In genomic region chr1:194587956-194588668, GRCm38 (mm10) we compare ENCODE assay signal across 8 mouse cellular contexts. TPM values are rescaled to one million over a fixed set of nuclear protein-coding genes. Genes with fewer than 3 reads are reported as not detected.
DNase-seq lines count a peak whose midpoint lies in the region; ATAC-seq and TF ChIP-seq lines count a peak whose summit lies in the region.

No protein-coding gene starts in this region.

- H3K9ac ChIP-seq in hindbrain, embryonic 14.5 days, result no peak overlapping the region
- H3K9ac ChIP-seq in hindbrain, postnatal 0 days (replicated peaks; ENCODE audit: low read length), result no peak overlapping the region
- H3K9ac ChIP-seq in midbrain, embryonic 14.5 days (replicated peaks; ENCODE audit: low read length), result no peak overlapping the region
- no peak overlapping the region for H3K9ac ChIP-seq in midbrain, embryonic 16.5 days (ENCODE audit: low read depth, low read length)
- H3K9ac ChIP-seq in neural tube, embryonic 14.5 days (replicated peaks; ENCODE audit: low read depth, low read length), result no peak overlapping the region

- no peak overlapping the region for H3K4me2 ChIP-seq in hindbrain, embryonic 14.5 days (replicated peaks)
- no peak overlapping the region for H3K4me2 ChIP-seq in hindbrain, postnatal 0 days (ENCODE audit: low read depth, low read length)
- H3K4me2 ChIP-seq in midbrain, embryonic 14.5 days (ENCODE audit: low read length), result no peak overlapping the region
- no peak overlapping the region for H3K4me2 ChIP-seq in midbrain, embryonic 16.5 days (ENCODE audit: low read length)
- H3K4me2 ChIP-seq in neural tube, embryonic 14.5 days (ENCODE audit: low read depth, low read length), result no peak overlapping the region

- no peaks in the 10 kb centered on the region for H3K27me3 ChIP-seq in hindbrain, embryonic 14.5 days (ENCODE audit: control insufficient read depth, insufficient read depth, low read length)
- H3K27me3 ChIP-seq in hindbrain, postnatal 0 days (ENCODE audit: insufficient read depth, low read length), result no peaks in the 10 kb centered on the region
- no peaks in the 10 kb centered on the region for H3K27me3 ChIP-seq in midbrain, embryonic 14.5 days (ENCODE audit: control insufficient read depth, insufficient read depth, low read length)
- no peaks in the 10 kb centered on the region for H3K27me3 ChIP-seq in midbrain, embryonic 16.5 days (ENCODE audit: control insufficient read depth, insufficient read depth, low read depth, low read length)
- no peaks in the 10 kb centered on the region for H3K27me3 ChIP-seq in neural tube, embryonic 14.5 days (ENCODE audit: control insufficient read depth, insufficient read depth, low read length)

- TF ChIP-seq CTCF in hindbrain, postnatal 0 days (IDR thresholded peaks at IDR 0.05; ENCODE audit: low read depth), result no peak

- DNase-seq in cerebellum, postnatal 25 days, result peak; percentile 18 to 20
- DNase-seq in cerebellum, postnatal 36 days, result no peak
- DNase-seq in hindbrain, embryonic 14.5 days (ENCODE audit: low spot score), result no peak
- no peak for DNase-seq in hindbrain, postnatal 0 days (ENCODE audit: low spot score)
- DNase-seq in midbrain, embryonic 14.5 days, result peak; percentile 13
- DNase-seq in adrenal gland, postnatal 4 days (ENCODE audit: low spot score in 2 of 2), result no peak

- ATAC-seq in hindbrain, embryonic 14.5 days (ENCODE audit: low FRiP score), result peak; percentile 24; the same call in 1 of the 2 replicates
- no peak for ATAC-seq in hindbrain, postnatal 0 days
- no peak for ATAC-seq in midbrain, embryonic 14.5 days (ENCODE audit: low FRiP score, low TSS enrichment)
- ATAC-seq in midbrain, embryonic 16.5 days, result no peak
- peak; percentile 41; the same call in 1 of the 2 replicates for ATAC-seq in neural tube, embryonic 14.5 days (ENCODE audit: low read depth)

- H3K9me3 ChIP-seq in hindbrain, embryonic 14.5 days (ENCODE audit: control insufficient read depth, low read length), result no peaks in the 10 kb centered on the region
- no peaks in the 10 kb centered on the region for H3K9me3 ChIP-seq in hindbrain, postnatal 0 days (ENCODE audit: low read length)
- H3K9me3 ChIP-seq in midbrain, embryonic 14.5 days (ENCODE audit: control insufficient read depth, low read length), result no peaks in the 10 kb centered on the region
- H3K9me3 ChIP-seq in midbrain, embryonic 16.5 days (replicated peaks; ENCODE audit: control insufficient read depth, low read length, poor library complexity, severe bottlenecking), result no peaks in the 10 kb centered on the region
- no peaks in the 10 kb centered on the region for H3K9me3 ChIP-seq in neural tube, embryonic 14.5 days (ENCODE audit: control insufficient read depth, low read length)

- no peaks in the 10 kb centered on the region for H3K36me3 ChIP-seq in hindbrain, embryonic 14.5 days (replicated peaks; ENCODE audit: control insufficient read depth, insufficient read depth)
- no peaks in the 10 kb centered on the region for H3K36me3 ChIP-seq in hindbrain, postnatal 0 days (ENCODE audit: insufficient read depth, low read length)
- H3K36me3 ChIP-seq in midbrain, embryonic 14.5 days (ENCODE audit: control insufficient read depth, insufficient read depth, low read length), result no peaks in the 10 kb centered on the region
- H3K36me3 ChIP-seq in midbrain, embryonic 16.5 days (ENCODE audit: control insufficient read depth, insufficient read depth, low read length), result no peaks in the 10 kb centered on the region
- no peaks in the 10 kb centered on the region for H3K36me3 ChIP-seq in neural tube, embryonic 14.5 days (ENCODE audit: control insufficient read depth, insufficient read depth, low read length)

- 0 out of 2 replicates have a peak, but pooled peaks cover 6% of the 10 kb centered on the region for H3K4me1 ChIP-seq in hindbrain, embryonic 14.5 days (replicated peaks; ENCODE audit: control insufficient read depth, insufficient read depth, low read length)
- H3K4me1 ChIP-seq in hindbrain, postnatal 0 days (ENCODE audit: insufficient read depth, low read length), result peaks cover 16% of the 10 kb centered on the region
- H3K4me1 ChIP-seq in midbrain, embryonic 14.5 days (ENCODE audit: control insufficient read depth, insufficient read depth, low read length), result no peaks in the 10 kb centered on the region
- H3K4me1 ChIP-seq in midbrain, embryonic 16.5 days (ENCODE audit: control insufficient read depth, insufficient read depth, low read length), result no peaks in the 10 kb centered on the region
- H3K4me1 ChIP-seq in neural tube, embryonic 14.5 days (ENCODE audit: control insufficient read depth, insufficient read depth, low read length), result no peaks in the 10 kb centered on the region; the same call in 1 of the 2 replicates

- no peak overlapping the region for H3K4me3 ChIP-seq in hindbrain, embryonic 14.5 days (replicated peaks; ENCODE audit: low read length)
- no peak overlapping the region for H3K4me3 ChIP-seq in hindbrain, postnatal 0 days (ENCODE audit: low read length)
- no peak overlapping the region for H3K4me3 ChIP-seq in midbrain, embryonic 14.5 days (replicated peaks; ENCODE audit: low read depth, low read length)
- H3K4me3 ChIP-seq in midbrain, embryonic 16.5 days (ENCODE audit: low read depth, low read length), result no peak overlapping the region
- no peak overlapping the region for H3K4me3 ChIP-seq in neural tube, embryonic 14.5 days (ENCODE audit: low read depth, low read length)

- WGBS in hindbrain, embryonic 14.5 days, result 12% methylated on average over 1 of the region's 1 CpGs
- 19% methylated on average over 1 of the region's 1 CpGs for whole genome bisulfite sequencing in hindbrain, postnatal 0 days
- WGBS in midbrain, embryonic 14.5 days, result 8% methylated on average over 1 of the region's 1 CpGs
- WGBS in midbrain, embryonic 16.5 days, result 17% methylated on average over 1 of the region's 1 CpGs
- 0% methylated on average over 1 of the region's 1 CpGs for WGBS in neural tube, embryonic 14.5 days

- H3K27ac ChIP-seq in hindbrain, embryonic 14.5 days, result 0 out of 2 replicates have a peak overlapping the region, but pooled peaks have one; percentile 43
- H3K27ac ChIP-seq in hindbrain, postnatal 0 days, result no peak overlapping the region
- H3K27ac ChIP-seq in midbrain, embryonic 14.5 days (replicated peaks; ENCODE audit: low read depth, low read length), result no peak overlapping the region
- no peak overlapping the region for H3K27ac ChIP-seq in midbrain, embryonic 16.5 days (ENCODE audit: low read length)
- H3K27ac ChIP-seq in neural tube, embryonic 14.5 days (ENCODE audit: low read depth, low read length), result no peak overlapping the region

RNA-seq across cellular contexts. Expression of gene Plxna2, which starts 29.9 kb away (rescaled TPM):
- polyA plus RNA-seq in hindbrain, embryonic 14.5 days (2014; fragmentation: Nextera tagmentation; extraction: Ambion mirVana), result 44.4 and 48.3 TPM in 2 replicates
- total RNA-seq in hindbrain, postnatal 0 days (2014; rRNA removed), result 48.2 and 52.0 TPM in 2 replicates
- 11.1 and 11.7 TPM in 2 replicates for polyA plus RNA-seq in hindbrain, postnatal 0 days (2015; fragmentation: Nextera tagmentation; extraction: Ambion mirVana)
- 21.2 and 24.1 TPM in 2 replicates for polyA plus RNA-seq in midbrain, embryonic 14.5 days (2014; fragmentation: Nextera tagmentation; extraction: Ambion mirVana)
- polyA plus RNA-seq in midbrain, embryonic 16.5 days (2015; fragmentation: Nextera tagmentation; extraction: Ambion mirVana), result 18.1 and 22.0 TPM in 2 replicates
- 76.0 and 79.2 TPM in 2 replicates for polyA plus RNA-seq in neural tube, embryonic 14.5 days (2014; fragmentation: Nextera tagmentation; extraction: Ambion mirVana)
- 10 to 100 TPM; 12.3 to 12.4 TPM for total RNA-seq in adrenal gland, postnatal 4 days (2021)

Comparison
In these comparisons a context has a peak if more than half of its experiments do, and no peak if none do; other contexts are left out.
1. DNase-seq: peak in cerebellum, postnatal 25 days (2 of 2) and midbrain, embryonic 14.5 days (single experiment); none in cerebellum, postnatal 36 days (0 of 2), hindbrain, embryonic 14.5 days (single experiment), hindbrain, postnatal 0 days (single experiment) and adrenal gland, postnatal 4 days (0 of 2).
2. ATAC-seq: peak in hindbrain, embryonic 14.5 days (single experiment) and neural tube, embryonic 14.5 days (single experiment); none in hindbrain, postnatal 0 days (single experiment), midbrain, embryonic 14.5 days (single experiment) and midbrain, embryonic 16.5 days (single experiment).